Mouse (Mus musculus) gonadal fat pad, adult 2 months (tissue): ENCODE data around the gene Ucma. TPM values are rescaled to one million over a fixed set of nuclear protein-coding genes. Genes with fewer than 3 reads are reported as not detected.
"Not testable (repeated sequence)": the region's sequence is repeated elsewhere in the genome, so short reads cannot be mapped to it uniquely, and the experiment has no call there.

Experiments used
- DNase-seq: peaks from one replicate; pipeline ENCODE4 v3.0.0-alpha.2; 2012; ENCODE audit warnings: low read depth
- polyA plus RNA-seq: library from polyadenylated mRNA; depleted of rRNA; stranded (reverse); fragments of >200 nt; gene quantifications from 2 replicates; pipeline ENCODE4 v1.2.3, GENCODE M21; 2012; rRNA removed

Gene Ucma
- polyA plus RNA-seq: 0.20 TPM in 1 of 2 replicates, not detected in the other

- no peak for DNase-seq
These were observed at the start of gene Ucma for GRCm38 (mm10) chr2:4975807-4976206. Gene Ucma, plus strand, starts transcription at chr2:4976122.

- no peak for DNase-seq
These were observed 48.5 kb upstream of the Ucma start for GRCm38 (mm10) chr2:4927391-4927790.

DNA sequence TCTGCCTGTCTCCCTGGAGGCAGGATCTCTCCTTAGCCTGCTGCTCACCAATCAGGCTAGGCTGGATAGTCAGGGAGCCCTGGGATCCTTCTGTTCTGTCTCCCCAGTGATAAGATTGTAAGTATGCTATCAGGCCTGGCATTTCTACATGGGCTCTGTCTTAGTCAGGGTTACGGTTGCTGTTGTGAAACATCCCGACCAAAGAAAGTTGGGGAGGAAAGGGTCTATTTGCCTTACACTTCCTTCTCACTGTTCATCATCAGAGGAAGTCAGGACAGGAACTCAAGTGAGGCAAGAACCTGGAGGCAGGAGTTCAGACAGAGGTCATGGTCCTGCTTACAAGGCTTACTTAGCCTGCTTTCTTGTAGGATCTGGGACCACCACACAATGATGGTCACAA is 46.7 kb upstream of the Ucma start:
- DNase-seq: no peak

DNA sequence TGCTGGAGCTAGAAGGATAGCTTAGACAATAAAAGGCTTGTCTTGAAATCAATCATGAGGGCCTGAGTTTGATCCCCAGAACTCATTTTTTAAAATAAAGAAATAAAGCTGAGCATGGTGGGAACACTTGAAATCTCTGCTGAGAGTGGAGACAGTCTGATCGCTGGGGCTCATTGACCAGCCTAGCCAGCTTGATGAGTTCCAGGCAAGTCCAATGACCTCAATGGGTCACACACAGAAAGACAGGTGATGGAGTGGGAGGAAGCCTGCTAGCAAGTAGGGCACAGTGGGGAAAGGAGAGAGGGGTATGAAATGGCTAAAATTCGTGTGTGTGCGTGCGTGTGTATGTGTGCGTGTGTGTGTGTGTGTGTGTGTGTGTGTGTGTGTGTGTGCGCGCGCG is 41.4 kb upstream of the Ucma start:
- DNase-seq: no peak

- DNase-seq: no peak
These were observed 38.0 kb upstream of the Ucma start for GRCm38 (mm10) chr2:4937931-4938330.

GRCm38 (mm10) chr2:4940861-4941260 is 35.1 kb upstream of the Ucma start:
- DNase-seq: no peak

- not testable (repeated sequence) for DNase-seq
These were observed 26.2 kb upstream of the Ucma start for GRCm38 (mm10) chr2:4949691-4950090.

DNA sequence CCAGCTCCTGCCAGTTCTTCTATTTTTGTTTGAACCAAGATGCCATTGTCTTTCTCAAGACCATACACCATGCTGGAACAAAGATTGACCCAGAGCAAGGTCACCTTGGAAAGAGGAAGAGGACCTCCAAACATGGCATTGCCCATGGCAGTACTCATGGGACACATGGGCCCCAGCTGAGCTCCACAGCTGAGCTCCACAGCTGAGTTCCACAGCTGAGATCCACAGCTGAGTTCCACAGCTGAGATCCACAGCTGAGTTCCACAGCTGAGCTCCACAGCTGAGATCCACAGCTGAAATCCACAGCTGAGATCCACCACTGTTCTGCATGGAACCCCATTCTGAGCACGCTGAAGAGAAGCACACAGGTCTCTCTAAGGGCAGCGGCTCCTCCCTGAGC is 24.9 kb upstream of the Ucma start:
- DNase-seq: no peak

DNA sequence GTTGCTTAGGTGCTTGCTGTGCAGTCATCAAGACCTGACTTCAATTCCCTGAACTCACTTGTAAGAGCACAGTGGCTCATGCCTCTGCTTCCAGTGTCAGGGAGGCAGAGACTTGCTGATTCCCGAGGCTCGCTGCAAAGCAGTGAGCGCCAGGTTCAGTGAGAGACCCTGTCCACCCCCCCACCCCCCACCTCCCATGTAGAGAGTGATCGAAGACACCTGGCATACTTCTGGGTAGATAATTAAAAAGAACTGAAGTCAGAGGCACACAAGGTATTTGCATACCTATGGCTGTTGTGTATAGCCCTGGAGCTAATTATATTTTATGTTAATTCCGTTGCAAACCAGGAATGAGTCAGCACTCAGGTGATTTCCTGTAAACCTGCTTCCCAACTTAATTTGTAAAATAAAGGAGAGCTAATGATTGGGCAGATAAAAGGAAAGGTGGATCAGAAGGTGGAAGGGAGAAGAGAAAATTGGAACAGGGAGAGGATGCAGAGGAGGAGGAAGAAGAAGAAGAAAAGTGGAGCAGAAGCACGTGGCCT is 21.6 kb upstream of the Ucma start:
- DNase-seq: no peak

GRCm38 (mm10) chr2:4958039-4958438 is 17.9 kb upstream of the Ucma start:
- DNase-seq: no peak

- DNase-seq: no peak
These were observed 8.1 kb upstream of the Ucma start for GRCm38 (mm10) chr2:4967806-4968205.

DNA sequence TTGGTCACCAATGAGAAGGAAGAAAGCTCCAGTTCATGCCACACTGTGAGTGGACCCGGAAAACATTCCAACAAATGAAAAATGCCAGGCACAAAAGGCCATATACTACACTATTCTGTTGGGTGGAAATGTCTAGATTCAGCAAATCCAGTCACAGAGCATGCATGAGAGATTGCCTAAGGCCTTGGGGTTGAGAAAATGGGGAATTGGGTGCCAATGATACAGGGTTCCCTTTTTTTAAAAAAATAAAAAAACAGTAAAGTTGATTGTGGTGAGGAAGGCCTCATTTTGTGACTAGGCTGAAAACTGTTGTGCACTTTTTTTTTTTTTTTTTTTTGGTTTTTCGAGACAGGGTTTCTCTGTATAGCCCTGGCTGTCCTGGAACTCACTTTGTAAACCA is 6.8 kb upstream of the Ucma start:
- DNase-seq: no peak

- no peak for DNase-seq
These were observed 2.2 kb downstream of the Ucma start for GRCm38 (mm10) chr2:4978091-4978490.

DNA sequence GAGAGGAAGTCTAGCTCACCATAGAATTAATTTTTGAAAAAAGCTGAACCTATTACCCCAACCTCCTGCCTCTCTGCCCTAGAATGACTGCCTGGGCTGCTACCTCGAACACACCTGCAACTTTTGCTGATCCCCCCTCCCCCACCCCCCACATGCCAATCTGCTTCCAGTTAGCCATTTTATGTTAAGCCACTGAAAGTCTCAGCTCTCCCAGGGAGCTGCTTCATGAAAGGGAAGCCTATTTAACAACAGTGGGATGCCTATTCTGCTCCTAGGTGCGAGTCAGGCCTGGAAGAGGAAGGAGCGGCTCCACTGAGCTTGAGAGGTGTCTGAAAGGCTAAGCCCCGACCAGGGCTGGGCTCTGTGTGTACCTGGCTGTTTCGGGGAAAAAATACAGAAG is 8.1 kb downstream of the Ucma start:
- DNase-seq: no peak

GRCm38 (mm10) chr2:4985000-4985399 is 9.1 kb downstream of the Ucma start:
- DNase-seq: no peak

- DNase-seq: peak; percentile 77
These were observed 10.9 kb downstream of the Ucma start for GRCm38 (mm10) chr2:4986798-4987197.

- no peak for DNase-seq
These were observed 11.7 kb downstream of the Ucma start for GRCm38 (mm10) chr2:4987388-4988180.

DNA sequence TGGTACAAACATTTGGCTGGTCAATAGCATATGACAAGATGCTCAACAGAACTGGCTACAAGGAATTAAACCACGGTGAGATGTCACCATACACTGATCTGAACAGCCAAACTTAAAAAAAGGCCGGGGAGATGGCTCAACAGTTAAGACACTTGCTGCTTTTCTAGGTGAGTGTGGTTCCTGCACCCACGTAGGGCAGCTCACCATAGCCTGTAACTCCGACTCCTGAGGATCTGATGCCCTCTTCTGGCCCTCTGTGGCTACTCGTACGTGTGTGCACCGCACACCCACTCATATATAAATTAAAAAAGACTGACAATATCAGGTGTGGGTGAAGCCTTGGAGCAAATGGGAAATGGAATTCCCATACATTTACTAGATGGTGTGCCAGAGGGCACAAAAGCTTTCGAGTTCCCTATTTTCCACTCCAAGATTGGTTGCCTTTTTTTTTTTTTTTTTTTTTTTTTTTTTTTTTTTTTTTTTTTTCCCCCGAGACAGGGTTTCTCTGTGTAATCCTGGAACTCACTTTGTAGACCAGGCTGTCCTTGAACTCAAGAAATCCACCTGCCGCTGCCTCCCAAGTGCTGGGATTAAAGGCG is 13.0 kb downstream of the Ucma start:
- DNase-seq: no peak

DNA sequence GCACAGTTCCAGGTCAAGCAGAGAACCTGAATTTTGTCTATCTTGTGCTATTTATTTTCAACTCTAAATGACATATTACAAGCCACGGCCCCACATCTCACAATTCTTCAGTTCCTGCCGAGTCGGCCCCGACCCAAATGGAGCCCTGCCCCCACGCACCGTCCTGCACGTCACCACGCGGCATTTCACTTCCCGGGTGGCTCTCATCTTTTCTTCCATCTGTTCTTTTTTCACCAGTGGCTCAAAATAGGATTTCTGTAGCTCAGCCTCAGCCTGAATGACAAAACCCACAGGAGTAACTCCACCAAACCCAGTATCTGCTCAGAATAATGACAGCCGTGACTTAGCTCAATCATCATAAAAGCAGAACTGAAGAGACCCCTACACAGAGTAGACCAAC is 17.7 kb downstream of the Ucma start:
- no peak for DNase-seq

DNA sequence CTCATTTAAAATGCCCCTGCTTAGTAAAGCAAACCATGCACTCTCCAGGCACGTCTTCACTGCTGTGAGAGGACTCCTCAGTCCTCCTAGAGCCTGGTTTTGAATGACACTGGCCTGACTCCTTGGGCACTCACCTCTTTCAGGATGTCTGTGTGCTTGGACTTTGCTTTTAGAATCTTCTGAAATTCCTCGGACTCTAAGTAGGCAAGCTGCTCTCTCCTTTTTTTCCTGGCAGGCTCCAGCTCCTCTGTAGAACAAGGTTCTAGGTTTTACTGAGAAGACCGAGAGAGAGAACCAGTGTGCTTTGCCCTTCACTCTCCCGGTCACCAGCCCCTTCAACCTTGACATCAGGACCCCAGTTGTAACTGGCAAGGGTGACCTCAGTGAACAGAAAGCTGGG is 18.5 kb downstream of the Ucma start:
- DNase-seq: no peak

DNA sequence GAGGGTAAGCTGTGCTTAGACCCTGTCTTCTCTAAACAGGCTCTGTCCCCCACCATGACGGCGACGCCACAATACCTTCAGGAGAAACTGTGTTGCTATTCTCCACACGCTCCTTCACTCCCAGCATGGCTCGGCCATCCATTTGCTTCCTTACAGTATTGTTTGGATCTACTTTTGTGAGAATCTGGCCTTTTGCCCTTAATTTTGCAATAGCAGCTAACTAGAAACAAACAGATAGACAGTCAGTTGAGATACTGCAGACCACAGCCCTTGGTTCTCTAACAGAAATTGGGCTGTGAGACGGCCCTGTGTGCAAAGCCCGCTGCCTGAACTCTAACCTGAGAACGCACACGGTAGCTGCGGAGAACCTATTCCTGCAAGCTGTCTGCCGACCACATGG is 19.7 kb downstream of the Ucma start:
- DNase-seq: no peak

- DNase-seq: no peak
These were observed 20.5 kb downstream of the Ucma start for GRCm38 (mm10) chr2:4996421-4996824.

GRCm38 (mm10) chr2:4998905-4999304 is 23.0 kb downstream of the Ucma start:
- DNase-seq: no peak
